Mouse (Mus musculus) layer of hippocampus, postnatal 25 days (tissue): ENCODE data around the gene Fgb. TPM values are rescaled to one million over a fixed set of nuclear protein-coding genes. Genes with fewer than 3 reads are reported as not detected.

Experiments used
- DNase-seq, 2 experiments: peaks; one replicate each; pipeline ENCODE4 v3.0.0; 2022; ENCODE audit warnings: mixed read lengths in 2 of 2, low spot score in 1 of 2; ENCODE audit errors: extremely low spot score in 1 of 2
- total RNA-seq, 2 experiments: library from RNA; stranded (reverse); gene quantifications; 2 replicates each; pipeline ENCODE4 v1.2.3; 2021

Gene Fgb
- total RNA-seq = not detected

DNA sequence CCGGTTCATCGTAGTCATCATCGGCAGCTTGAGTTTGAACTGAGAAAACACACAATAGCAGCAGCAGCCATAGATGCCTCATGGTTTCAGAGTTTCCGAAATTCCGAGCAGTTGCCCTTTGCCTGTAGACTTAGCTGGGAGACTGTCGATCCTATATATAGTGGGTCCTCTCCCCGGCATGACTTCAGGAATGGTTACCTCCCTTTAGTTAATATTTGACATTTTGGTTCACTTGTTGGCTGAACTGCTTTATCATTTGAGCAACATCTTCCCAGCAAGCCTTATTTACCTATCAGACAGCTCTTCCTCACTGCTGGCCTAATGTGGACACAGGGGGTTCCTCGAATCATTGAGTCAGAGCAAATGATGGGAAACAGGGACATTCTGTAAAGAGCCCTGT lies at the start of gene Fgb:
TSS of gene Fgb (minus strand) at position 184 of the 400 bp plus-strand sequence.
- DNase-seq = no peak

DNA sequence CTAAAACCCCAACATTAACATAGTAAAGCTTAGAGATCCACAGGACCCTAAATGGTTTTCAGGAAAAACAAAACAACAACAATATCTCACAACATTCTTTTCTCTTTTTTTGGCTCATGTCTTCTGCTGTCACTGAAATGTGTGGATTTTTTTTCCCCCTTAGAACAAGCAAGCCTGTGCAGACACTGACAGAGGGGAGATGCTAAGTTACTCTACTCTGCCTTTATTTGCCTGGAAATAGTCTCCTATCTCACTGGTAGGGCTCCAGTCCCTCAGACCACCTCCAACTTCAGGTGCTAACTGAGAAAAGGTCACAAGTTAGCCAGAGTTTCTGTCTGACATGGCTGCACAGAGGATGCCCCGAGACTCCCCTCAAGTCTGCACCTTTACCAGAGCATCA lies 49.5 kb upstream of the Fgb start:
- no peak for DNase-seq

DNA sequence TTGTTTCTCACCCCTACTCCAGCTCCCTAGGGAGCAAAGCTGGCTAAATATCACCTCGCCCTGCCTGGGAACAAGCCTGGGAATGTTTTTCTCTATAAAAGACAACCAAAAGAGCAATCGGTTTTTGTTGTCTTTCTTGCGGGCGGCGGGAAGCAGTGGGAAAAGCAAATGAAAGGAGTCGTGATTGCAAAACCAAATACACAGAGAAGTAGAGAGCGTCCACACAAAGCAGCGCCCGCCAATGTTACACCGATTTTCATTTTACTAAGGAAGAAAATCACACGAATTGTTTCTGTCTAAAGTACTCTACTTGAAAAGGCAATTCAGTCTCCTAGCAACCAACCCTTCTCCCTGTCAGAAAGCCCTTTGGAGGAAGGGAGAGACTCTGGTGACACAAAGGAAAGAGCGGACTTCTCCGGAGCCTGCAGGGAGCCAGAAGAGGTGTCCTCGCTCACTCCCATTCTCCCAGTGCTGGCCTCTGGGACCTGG lies 48.9 kb upstream of the Fgb start:
- no peak for DNase-seq

DNA sequence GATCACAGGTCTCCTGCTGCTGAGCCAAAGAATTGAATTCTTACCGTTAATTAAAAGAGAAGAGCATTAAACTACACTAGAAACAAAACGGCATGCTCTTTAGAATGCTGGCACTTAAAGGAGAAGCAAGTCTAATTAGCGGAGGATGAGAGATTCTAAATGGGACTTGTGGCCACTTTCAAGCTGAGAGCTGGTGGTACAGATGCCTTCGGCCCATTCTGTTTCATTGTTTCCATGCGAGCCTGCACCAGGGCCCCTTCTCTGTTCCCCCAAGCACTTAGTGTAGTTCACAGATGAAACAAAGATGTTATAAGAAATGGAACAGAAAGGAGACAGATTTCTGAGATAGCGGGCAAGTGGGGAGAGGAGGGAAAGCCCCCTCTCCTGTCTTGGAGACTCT lies 47.9 kb upstream of the Fgb start:
- DNase-seq = no peak

DNA sequence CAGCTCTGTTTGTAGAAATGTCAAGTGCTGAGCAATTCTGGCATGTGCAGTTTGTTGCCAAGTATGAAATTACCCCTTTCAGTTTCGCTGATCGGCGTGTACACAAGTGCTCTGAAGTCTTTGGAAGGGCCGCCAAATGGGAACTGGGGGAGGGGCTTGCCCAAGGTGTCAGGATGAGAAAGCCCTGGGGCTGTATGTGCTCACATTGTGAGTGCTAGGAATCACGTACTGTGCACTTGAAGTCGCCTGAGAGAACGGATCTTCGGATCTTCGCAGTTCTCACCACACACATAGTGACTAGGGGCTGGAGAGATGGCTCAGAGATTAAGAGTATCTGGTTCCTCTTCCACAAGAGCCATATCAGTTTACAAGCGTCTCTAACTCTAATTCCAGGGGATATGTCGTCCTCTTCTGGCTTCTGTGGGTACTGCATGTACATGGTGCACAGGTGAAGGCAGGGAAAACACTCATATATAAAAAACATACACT lies 30.9 kb upstream of the Fgb start:
- DNase-seq = peak; percentile 19 to 71

DNA sequence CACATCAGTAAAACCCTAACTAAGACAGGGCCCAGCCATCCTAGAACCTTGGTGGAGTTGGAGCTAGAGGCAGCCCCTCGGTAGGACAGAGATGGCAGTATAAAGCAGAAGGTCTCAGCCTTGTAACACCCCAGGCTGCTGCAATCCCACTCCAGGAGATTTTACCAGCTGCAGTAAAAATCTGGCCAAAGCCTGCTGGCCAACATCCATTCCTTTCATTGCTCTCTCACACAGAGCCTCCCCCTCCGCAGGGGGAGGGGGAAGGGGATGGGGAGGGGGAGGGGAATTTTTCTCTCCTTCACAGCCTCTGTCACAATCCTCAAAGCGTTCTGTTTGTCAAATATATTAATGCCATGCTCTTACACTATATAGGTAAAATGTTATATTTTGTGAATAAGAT lies 26.9 kb upstream of the Fgb start:
- no peak for DNase-seq

DNA sequence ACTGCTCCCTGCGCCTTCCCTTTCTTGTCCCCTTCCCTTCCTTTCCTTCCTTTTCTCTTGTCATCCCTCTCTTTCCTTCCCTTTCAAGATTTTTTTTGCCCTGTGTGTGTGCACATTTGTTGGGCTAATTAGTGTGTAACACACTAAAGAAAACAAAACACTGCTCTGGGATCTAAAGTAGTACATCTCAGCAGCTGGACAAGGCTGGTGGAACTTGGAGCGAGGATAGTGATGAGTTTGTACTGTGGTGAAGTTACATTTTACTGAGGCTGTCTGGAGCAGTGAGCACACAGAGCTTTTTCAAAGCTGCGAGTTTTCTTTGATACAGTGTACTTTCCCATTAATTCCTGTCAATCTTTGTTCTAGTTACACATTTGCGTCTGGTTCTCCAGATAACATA lies 20.6 kb upstream of the Fgb start:
- DNase-seq = no peak

- DNase-seq = no peak
These were observed 19.2 kb upstream of the Fgb start for GRCm38 (mm10) chr3:83068869-83069268.

- no peak for DNase-seq
These were observed 18.3 kb upstream of the Fgb start for GRCm38 (mm10) chr3:83067920-83068319.

DNA sequence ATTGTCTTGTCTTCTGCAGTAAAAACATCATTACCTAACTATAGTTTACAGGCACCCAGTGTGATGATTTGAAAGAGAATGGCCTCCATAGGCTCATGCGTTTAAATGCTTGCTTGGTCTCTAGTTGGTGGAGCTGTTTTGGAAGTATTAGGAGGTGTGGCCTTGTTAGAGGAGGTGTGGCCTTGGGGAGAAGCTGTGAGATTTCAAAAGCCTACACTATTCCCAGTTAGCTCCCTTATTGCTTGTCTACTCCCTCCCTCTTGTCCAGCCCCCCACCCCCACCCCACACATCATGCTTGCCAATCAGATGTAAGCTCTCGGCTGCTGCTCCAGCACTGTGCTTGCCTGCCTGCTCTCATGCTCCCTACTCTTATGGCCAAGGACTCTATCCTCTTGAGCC lies 7.4 kb upstream of the Fgb start:
- no peak for DNase-seq

GRCm38 (mm10) chr3:83055281-83056038 lies 5.8 kb upstream of the Fgb start, which contains the start of gene Plrg1:
Gene Plrg1 (plus strand): TSS chr3:83055522.
- peak; percentile 98 to 99 for DNase-seq

- no peak for DNase-seq
These were observed 5.1 kb upstream of the Fgb start for GRCm38 (mm10) chr3:83054759-83055158.

GRCm38 (mm10) chr3:83053758-83054157 lies 4.1 kb upstream of the Fgb start:
- DNase-seq = peak; percentile 14 to 53

DNA sequence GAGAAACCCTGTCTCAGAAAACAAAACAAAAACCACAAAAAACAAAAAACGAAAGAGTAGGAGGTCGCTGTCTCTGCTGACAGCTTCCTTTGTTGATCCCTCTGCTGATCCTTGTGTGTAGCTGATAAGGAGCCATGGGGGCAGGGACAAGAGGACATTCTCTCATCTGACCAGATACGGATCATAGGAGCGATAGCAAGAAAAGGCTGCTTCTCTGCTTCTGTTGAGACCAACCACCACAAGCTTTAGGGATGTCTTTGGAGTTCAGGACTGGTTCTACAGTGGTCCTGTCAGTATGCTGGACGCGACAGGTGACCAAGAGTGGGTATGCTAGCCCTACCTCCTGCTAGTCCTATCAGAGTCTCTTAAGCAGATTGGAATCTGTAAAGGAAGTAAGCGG lies 3.5 kb upstream of the Fgb start:
- DNase-seq = no peak

DNA sequence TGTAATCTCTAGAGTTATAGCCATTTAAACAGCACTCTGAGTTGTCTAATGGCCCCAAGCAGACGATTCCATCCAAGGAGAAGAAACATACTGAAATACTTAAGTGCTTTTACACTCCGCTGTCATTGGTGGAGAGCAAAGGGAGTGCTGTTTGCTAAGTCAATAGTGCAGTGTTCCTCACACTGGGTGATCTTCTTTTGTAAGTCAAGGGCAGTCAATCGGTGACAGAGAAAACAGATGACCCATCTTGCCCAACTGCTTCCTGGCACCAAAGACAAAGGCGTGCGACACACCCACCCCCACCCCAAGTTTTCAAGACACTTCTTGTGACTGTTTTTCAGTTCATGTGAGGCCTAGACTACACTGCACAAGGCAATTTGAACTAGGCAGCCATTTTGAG lies 2.4 kb upstream of the Fgb start:
- DNase-seq = no peak

DNA sequence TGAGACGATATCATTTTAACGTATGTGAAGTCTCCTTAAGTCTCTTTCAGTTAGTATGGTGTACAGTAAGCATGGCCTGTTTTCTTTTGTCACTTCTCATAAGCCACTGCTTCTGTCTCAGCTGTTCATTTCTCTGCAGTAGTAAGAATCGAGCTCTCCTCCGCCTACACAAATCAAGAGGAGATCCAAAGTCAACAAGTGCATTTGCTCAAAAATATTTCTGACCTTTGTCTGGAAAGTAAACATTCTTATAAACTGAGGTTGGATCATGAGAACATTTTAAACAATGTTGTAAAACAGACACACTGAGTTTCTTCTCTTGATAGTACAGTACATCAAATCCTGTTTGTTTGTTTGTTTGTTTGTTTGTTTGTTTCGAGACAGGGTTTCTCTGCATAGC lies 998 bp upstream of the Fgb start:
- DNase-seq = no peak

GRCm38 (mm10) chr3:83046649-83047048 lies 3.0 kb downstream of the Fgb start:
- no peak for DNase-seq

DNA sequence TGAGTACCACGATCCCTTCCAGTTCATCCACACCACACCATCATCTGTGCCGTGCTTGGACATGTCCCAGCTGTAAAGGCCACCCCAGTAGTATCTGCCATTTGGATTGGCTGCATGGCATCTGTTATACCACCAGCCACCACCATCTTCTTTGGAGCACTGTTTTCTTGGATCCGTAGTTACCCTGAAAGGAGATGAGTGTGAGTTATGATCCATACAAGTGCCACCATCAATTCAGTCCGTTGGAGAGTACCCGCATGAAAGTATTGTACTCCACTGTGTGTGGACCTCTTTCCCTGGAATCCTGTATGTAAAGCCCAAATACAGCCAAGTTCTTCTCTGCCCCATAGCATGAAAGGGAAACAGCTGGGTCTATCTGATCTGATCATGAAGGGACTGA lies 7.2 kb downstream of the Fgb start:
- DNase-seq = no peak

GRCm38 (mm10) chr3:83039666-83040065 lies 10.0 kb downstream of the Fgb start:
- DNase-seq = no peak

- DNase-seq = no peak
These were observed 10.8 kb downstream of the Fgb start for GRCm38 (mm10) chr3:83038865-83039264.

GRCm38 (mm10) chr3:83033801-83034200 lies 15.9 kb downstream of the Fgb start:
- DNase-seq = no peak

DNA sequence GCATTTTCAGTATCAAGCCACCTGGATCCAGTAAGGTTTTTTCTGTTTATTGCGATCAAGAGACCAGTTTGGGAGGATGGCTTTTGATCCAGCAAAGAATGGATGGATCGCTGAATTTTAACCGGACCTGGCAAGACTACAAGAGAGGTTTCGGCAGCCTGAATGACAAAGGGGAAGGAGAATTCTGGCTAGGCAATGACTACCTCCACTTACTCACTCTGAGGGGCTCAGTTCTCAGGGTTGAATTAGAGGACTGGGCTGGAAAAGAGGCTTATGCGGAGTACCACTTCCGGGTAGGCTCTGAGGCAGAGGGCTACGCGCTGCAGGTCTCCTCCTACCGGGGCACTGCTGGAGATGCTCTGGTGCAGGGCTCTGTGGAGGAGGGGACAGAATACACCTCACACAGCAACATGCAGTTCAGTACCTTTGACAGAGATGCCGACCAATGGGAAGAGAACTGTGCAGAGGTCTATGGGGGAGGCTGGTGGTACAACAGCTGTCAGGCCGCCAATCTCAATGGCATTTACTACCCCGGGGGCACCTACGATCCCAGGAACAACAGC lies 16.8 kb downstream of the Fgb start:
- no peak for DNase-seq
